Mouse (Mus musculus) CH12.LX (cell line): ENCODE measurements around the gene Calr. TPM values are rescaled to one million over a fixed set of nuclear protein-coding genes. Genes with fewer than 3 reads are reported as not detected.

Experiments used
- DNase-seq: peaks from one replicate; pipeline ENCODE4 v3.0.0-alpha.2; 2013; ENCODE audit errors: extremely low read depth
- H3K27ac ChIP-seq: 2 replicates; pipeline ENCODE4 v1.5.1; 2012; ENCODE audit warnings: low read depth, mild to moderate bottlenecking, control low read depth, moderate library complexity; ENCODE audit not compliant: insufficient read depth
- H3K27me3 ChIP-seq: replicated peaks from 2 replicates; pipeline ENCODE3; 2012; ENCODE audit warnings: inconsistent platforms
- H3K36me3 ChIP-seq, 2 experiments: replicated peaks in 1 of 2; 2 replicates each; pipeline versions ENCODE3 to v1.6.1; 2012; ENCODE audit warnings: inconsistent platforms in 1 of 2, low read length in 1 of 2, mild to moderate bottlenecking in 1 of 2, mixed read lengths in 1 of 2, moderate library complexity in 1 of 2; ENCODE audit not compliant: control insufficient read depth in 1 of 2, insufficient read depth in 1 of 2
- H3K4me1 ChIP-seq, 2 experiments: 2 replicates each; pipeline ENCODE4 v1.6.1; 2012; ENCODE audit warnings: inconsistent platforms in 1 of 2, moderate library complexity in 1 of 2; ENCODE audit not compliant: insufficient read depth in 2 of 2, control insufficient read depth in 1 of 2
- H3K4me2 ChIP-seq: 2 replicates; pipeline ENCODE4 v1.6.1; 2012; ENCODE audit warnings: low read depth, mild to moderate bottlenecking, control low read depth; ENCODE audit not compliant: poor library complexity, insufficient read depth, severe bottlenecking
- H3K4me3 ChIP-seq, 3 experiments: fragments of 150-350 bp in 1 of 3; sonication (generic) in 1 of 3; replicated peaks in 1 of 3; 2 replicates each; pipeline versions ENCODE3 to v1.5.1; 2011 to 2012; ENCODE audit warnings: low read depth in 2 of 3, low read length in 2 of 3, mild to moderate bottlenecking in 2 of 3, moderate library complexity in 2 of 3, control low read depth in 1 of 3, improper control_type of control experiment in 1 of 3, inconsistent platforms in 1 of 3, mixed read lengths in 1 of 3; ENCODE audit not compliant: poor library complexity in 1 of 3
- H3K79me2 ChIP-seq: replicated peaks from 2 replicates; pipeline ENCODE4 v1.6.1; 2012; ENCODE audit warnings: mild to moderate bottlenecking, moderate library complexity; ENCODE audit not compliant: control insufficient read depth, poor library complexity, insufficient read depth, severe bottlenecking; ENCODE audit errors: extremely low read depth
- H3K9ac ChIP-seq: 2 replicates; pipeline ENCODE4 v1.6.1; 2012; ENCODE audit warnings: low read depth, mild to moderate bottlenecking, control low read depth, moderate library complexity; ENCODE audit not compliant: insufficient read depth
- H3K9me3 ChIP-seq: replicated peaks from 2 replicates; pipeline ENCODE3; 2012; ENCODE audit warnings: low read length, inconsistent platforms, mixed read lengths
- CHD1 ChIP-seq: IDR thresholded peaks from 2 replicates; pipeline ENCODE4 v1.6.1; 2012; ENCODE audit warnings: low read depth, low read length, improper control_type of control experiment, inconsistent platforms
- CTCF ChIP-seq, 2 experiments: IDR thresholded peaks in 1 of 2; conservative IDR thresholded peaks in 1 of 2; 2 replicates each; pipeline ENCODE4 v1.5.1; 2011 to 2012; ENCODE audit warnings: low read depth in 2 of 2, low read length in 2 of 2, improper control_type of control experiment in 1 of 2, inconsistent platforms in 1 of 2, mild to moderate bottlenecking in 1 of 2, moderate library complexity in 1 of 2
- E2F4 ChIP-seq: IDR thresholded peaks from 2 replicates; pipeline ENCODE4 v1.6.1; 2011; ENCODE audit warnings: low read depth, low read length, improper control_type of control experiment; ENCODE audit not compliant: insufficient replicate concordance
- ELF1 ChIP-seq: IDR thresholded peaks from 2 replicates; pipeline ENCODE4 v1.6.1; 2014; ENCODE audit warnings: low read depth, mild to moderate bottlenecking, inconsistent platforms, low read length, improper control_type of control experiment
- EP300 ChIP-seq: IDR thresholded peaks from 2 replicates; pipeline ENCODE4 v1.6.1; 2011; ENCODE audit warnings: low read length, improper control_type of control experiment
- GABPA ChIP-seq: IDR thresholded peaks from 2 replicates; pipeline ENCODE4 v1.6.1; 2012; ENCODE audit warnings: low read depth, low read length, improper control_type of control experiment, inconsistent platforms; ENCODE audit not compliant: insufficient replicate concordance
- HCFC1 ChIP-seq: IDR thresholded peaks from 2 replicates; pipeline ENCODE4 v1.6.1; 2012; ENCODE audit warnings: low read depth, mild to moderate bottlenecking, inconsistent platforms, low read length, improper control_type of control experiment
- JUN ChIP-seq: IDR thresholded peaks from 2 replicates; pipeline ENCODE4 v1.6.1; 2011; ENCODE audit warnings: low read depth, mild to moderate bottlenecking, low read length, improper control_type of control experiment, moderate library complexity; ENCODE audit not compliant: insufficient read depth
- KAT2A ChIP-seq: IDR thresholded peaks from 2 replicates; pipeline ENCODE4 v1.6.1; 2012; ENCODE audit warnings: low read length, improper control_type of control experiment, inconsistent platforms; ENCODE audit not compliant: insufficient replicate concordance
- MAX ChIP-seq: IDR thresholded peaks from 2 replicates; pipeline ENCODE4 v1.6.1; 2011; ENCODE audit warnings: low read length, improper control_type of control experiment
- MYC ChIP-seq: IDR thresholded peaks from 2 replicates; pipeline ENCODE4 v1.6.1; 2011; ENCODE audit warnings: low read depth, mild to moderate bottlenecking, improper control_type of control experiment, low read length
- PAX5 ChIP-seq: IDR thresholded peaks from 2 replicates; pipeline ENCODE4 v1.6.1; 2012; ENCODE audit warnings: low read length, inconsistent platforms, mixed read lengths
- POLR2A ChIP-seq: IDR thresholded peaks from 2 replicates; pipeline ENCODE4 v1.6.1; 2011; ENCODE audit warnings: low read depth, mild to moderate bottlenecking, improper control_type of control experiment, low read length
- POLR2AphosphoS2 ChIP-seq: IDR thresholded peaks from 2 replicates; pipeline ENCODE4 v1.6.1; 2011; ENCODE audit warnings: low read depth, low read length, improper control_type of control experiment
- RAD21 ChIP-seq: IDR thresholded peaks from 2 replicates; pipeline ENCODE4 v1.6.1; 2011; ENCODE audit warnings: low read depth, mild to moderate bottlenecking, low read length, improper control_type of control experiment, moderate library complexity
- SIN3A ChIP-seq: IDR thresholded peaks from 2 replicates; pipeline ENCODE4 v1.6.1; 2012; ENCODE audit warnings: low read length, improper control_type of control experiment, inconsistent platforms
- TCF12 ChIP-seq: IDR thresholded peaks from 2 replicates; pipeline ENCODE4 v1.6.1; 2014; ENCODE audit warnings: low read depth, mild to moderate bottlenecking, inconsistent platforms, low read length, improper control_type of control experiment
- UBTF ChIP-seq: IDR thresholded peaks from 2 replicates; pipeline ENCODE4 v1.6.1; 2012; ENCODE audit warnings: low read depth, mild to moderate bottlenecking, inconsistent platforms, low read length, improper control_type of control experiment, moderate library complexity
- USF1 ChIP-seq: IDR thresholded peaks from 2 replicates; pipeline ENCODE4 v1.6.1; 2014; ENCODE audit warnings: low read depth, mild to moderate bottlenecking, inconsistent platforms, low read length, improper control_type of control experiment
- ZC3H11A ChIP-seq: IDR thresholded peaks from 2 replicates; pipeline ENCODE4 v1.6.1; 2012; ENCODE audit warnings: low read depth, mild to moderate bottlenecking, inconsistent platforms, low read length, improper control_type of control experiment
- ZKSCAN1 ChIP-seq: IDR thresholded peaks from 2 replicates; pipeline ENCODE4 v1.6.1; 2012; ENCODE audit warnings: low read depth, inconsistent platforms, low read length, improper control_type of control experiment, borderline replicate concordance
- ZMIZ1 ChIP-seq: IDR thresholded peaks from 2 replicates; pipeline ENCODE4 v1.6.1; 2012; ENCODE audit warnings: low read depth, mild to moderate bottlenecking, inconsistent platforms, low read length, improper control_type of control experiment
- dilution Hi-C: fragments of 300-500 bp; cut with MboI; formaldehyde crosslinking; loops from 2 replicates; pipeline ENCODE4 v1.14.3; 2020; ENCODE audit warnings: low sequenced_read_pairs; ENCODE audit not compliant: extremely low pct_unique_long_range_greater_than_20kb, extremely low pct_ligation_motif_present
- in situ Hi-C: fragments of 300-500 bp; cut with MboI; formaldehyde crosslinking; loops from 3 replicates; pipeline ENCODE4 v1.14.3; 2019; ENCODE audit warnings: low sequenced_read_pairs, low pct_ligation_motif_present, low pct_unique_long_range_greater_than_20kb, mixed read lengths
- polyA plus RNA-seq: library from polyadenylated mRNA; unstranded; fragments of >175 nt; gene quantifications from 2 replicates; pipeline ENCODE4 v1.2.1, GENCODE M21; 2012; ENCODE audit warnings: low read depth; ENCODE audit not compliant: insufficient read length
- total RNA-seq, 2 experiments: library from RNA; depleted of rRNA; stranded (reverse); fragments of 300-350 nt in 1 of 2; fragments of >200 nt in 1 of 2; gene quantifications; 2 replicates each; pipeline ENCODE4 v1.2.3; 2012 to 2014

Gene Calr
- total and polyA plus RNA-seq, 3 experiments = 395 to 1,181 (median 627) TPM

- TF ChIP-seq SIN3A = no peak
- TF ChIP-seq UBTF = no peak
- TF ChIP-seq ZKSCAN1 = no peak
- TF ChIP-seq E2F4 = no peak
- no peak for TF ChIP-seq MAX
- TF ChIP-seq CHD1 = no peak
- TF ChIP-seq EP300 = no peak
- no peak for TF ChIP-seq JUN
- no peak for TF ChIP-seq POLR2AphosphoS2
- TF ChIP-seq PAX5 = no peak
- TF ChIP-seq ZC3H11A = peak; percentile 75
- no peak for TF ChIP-seq KAT2A
- no peak for TF ChIP-seq GABPA
- no peak for TF ChIP-seq TCF12
- TF ChIP-seq USF1 = no peak
- peak; percentile 96 for TF ChIP-seq RAD21
Observed at GRCm38 (mm10) chr8:84813059-84813458, 33.7 kb downstream of the Calr start (continued).

- no peaks in the 10 kb centered on the region for H3K36me3 ChIP-seq
- H3K4me3 ChIP-seq = peak overlapping the region; percentile 32 to 47 (median 37)
- no peak for DNase-seq
- peaks cover 2 to 12% of the 10 kb centered on the region in 2 experiments; a peak in 2 of 4 replicates for H3K4me1 ChIP-seq
- no peaks in the 10 kb centered on the region for H3K79me2 ChIP-seq
- in situ Hi-C loops (loop anchor here (5.0 to 10.0 kb wide), 2 partner anchors 97 to 234 kb away; no protein-coding TSS in a partner anchor), dilution Hi-C loops (no loop called here)
- peak overlapping the region; percentile 86 for H3K4me2 ChIP-seq
- H3K9me3 ChIP-seq = peaks cover under 1% of the 10 kb centered on the region
- TF ChIP-seq HCFC1 (no peak), ELF1 (no peak), RAD21 (no peak), MYC (no peak), E2F4 (no peak), POLR2AphosphoS2 (no peak), POLR2A (no peak), ZKSCAN1 (no peak), ZC3H11A (no peak), KAT2A (no peak), ZMIZ1 (no peak), CHD1 (no peak), CTCF (conservative IDR thresholded peaks at IDR 0.05 in 1 of 2, IDR thresholded peaks at IDR 0.05 in 1 of 2; ENCODE audit: low read depth in 2 of 2, low read length in 2 of 2) (no peak)
- no peak overlapping the region for H3K27ac ChIP-seq
- peaks cover 40% of the 10 kb centered on the region for H3K27me3 ChIP-seq
- no peak overlapping the region; the same call in 1 of the 2 replicates for H3K9ac ChIP-seq
Observed at GRCm38 (mm10) chr8:84811303-84811702, 35.4 kb downstream of the Calr start.
